Mouse (Mus musculus) adrenal gland, postnatal 25 days (tissue): ENCODE results near the gene Hoxd10. TPM values are rescaled to one million over a fixed set of nuclear protein-coding genes. Genes with fewer than 3 reads are reported as not detected.

Source experiments
- DNase-seq: peaks from one replicate; pipeline ENCODE4 v3.0.0; 2021; ENCODE audit warnings: mixed read lengths
- total RNA-seq: library from RNA; stranded (reverse); gene quantifications from 2 replicates; pipeline ENCODE4 v1.2.3, GENCODE M21; 2021

The Hoxd10 gene
- total RNA-seq, 1 experiment from 2014 or later: not detected

DNA sequence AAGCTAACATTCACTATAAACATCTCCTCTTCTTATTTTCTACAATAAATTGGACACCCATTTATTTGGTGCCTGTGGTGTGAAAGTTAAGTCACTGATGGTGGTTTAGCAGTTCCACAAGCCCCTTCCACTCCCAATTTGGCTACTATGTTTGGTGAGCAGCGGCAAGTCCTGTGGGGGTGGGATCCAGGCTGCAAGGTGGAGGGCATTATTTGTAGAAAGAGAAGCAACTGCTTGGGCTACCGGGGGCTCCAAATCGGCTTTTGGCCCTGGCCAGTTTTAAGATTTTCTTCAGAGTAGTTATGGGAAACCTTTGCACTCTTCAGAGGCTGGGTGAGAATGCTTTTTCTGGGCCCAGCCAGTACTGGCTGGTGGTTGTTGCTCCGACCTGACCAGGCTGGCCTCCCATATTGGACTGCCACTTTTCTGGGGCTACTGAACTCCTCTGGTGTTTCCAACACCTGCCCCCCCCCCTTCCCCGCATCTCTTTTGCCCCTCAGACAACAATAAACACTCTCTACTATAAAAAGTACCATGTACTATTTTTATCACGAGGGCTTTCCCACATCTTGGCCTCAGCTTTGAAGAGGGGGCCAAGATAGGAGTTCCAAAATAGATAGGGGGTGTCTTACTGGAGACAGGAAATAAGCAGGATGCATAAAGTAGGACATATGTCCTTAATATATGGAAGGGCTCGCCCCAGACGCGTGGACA is 40.2 kb downstream of the Hoxd10 start:
- no peak for DNase-seq

DNA sequence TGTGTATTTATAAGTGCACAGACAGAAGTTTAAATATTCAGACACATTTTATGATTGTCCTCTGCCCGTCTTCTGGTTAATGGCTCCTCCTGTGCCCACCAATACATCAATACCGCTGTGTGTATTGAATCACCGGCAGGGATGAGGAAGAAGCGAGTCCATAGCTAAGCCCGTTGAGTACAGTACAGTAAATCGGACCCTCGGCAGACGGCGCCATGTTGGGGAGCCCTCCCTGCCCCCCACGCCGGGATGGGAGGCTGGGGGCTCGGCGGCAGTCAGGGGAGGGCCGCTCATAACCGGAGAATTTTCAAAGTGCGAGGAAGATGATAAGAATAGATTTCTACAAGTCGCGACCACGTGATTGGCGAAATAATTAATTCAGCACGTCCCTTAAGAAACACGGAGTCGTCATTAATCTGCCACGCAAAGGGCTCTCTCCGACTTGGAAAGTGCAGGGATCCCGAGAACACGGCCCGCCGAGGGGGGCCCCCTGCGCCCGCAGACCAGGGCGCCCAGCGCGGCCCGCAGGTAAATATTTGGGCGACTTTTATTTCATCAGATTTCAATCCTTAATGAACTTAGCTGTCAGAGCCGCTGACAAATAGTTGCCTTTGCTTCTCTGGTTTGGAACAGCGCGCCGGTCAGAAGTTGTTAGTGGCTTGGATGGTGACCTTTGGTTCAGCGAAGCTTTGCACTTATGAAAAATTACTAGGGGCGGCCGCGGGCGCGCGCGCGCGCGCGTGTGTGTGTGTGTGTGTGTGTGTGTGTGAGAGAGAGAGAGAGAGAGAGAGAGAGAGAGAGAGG is 41.0 kb downstream of the Hoxd10 start:
- DNase-seq: no peak

DNA sequence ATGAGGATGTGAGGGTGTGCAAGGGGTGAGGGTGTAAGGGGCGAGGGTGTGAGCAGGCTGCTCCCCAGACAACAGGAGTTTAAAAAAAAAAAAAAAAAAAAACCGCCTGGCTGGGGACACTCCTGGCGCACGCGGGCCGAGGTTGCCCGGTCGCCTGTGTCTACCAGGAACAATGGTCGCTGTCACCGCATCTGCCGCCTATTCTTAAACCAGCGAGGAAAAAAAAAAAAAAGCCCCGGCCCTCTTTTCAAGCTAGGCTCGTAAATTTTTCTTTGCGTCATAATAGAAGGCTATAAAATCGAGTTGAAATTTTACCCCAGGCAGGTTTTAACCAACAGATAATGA is 41.6 kb downstream of the Hoxd10 start:
- no peak for DNase-seq

DNA sequence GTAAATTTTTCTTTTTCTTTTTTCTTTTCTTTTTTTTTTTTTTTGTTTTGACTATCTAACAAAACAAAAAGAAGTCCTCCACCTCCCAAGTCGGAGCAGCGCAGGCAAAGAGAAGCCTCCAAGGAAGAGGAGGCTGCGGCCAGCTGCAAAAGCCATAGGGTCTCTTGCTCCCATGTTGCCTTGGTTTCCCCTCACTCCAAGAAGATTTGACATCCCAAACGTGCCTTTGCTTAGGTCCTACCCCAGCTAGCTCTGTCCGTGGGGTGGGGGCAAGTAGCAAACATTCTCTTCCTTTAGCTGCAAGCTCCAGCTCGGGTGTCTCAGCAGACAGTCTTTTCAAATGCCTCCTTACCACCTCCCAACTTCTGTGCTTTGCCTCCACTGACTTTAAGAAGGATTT is 42.0 kb downstream of the Hoxd10 start:
- no peak for DNase-seq

DNA sequence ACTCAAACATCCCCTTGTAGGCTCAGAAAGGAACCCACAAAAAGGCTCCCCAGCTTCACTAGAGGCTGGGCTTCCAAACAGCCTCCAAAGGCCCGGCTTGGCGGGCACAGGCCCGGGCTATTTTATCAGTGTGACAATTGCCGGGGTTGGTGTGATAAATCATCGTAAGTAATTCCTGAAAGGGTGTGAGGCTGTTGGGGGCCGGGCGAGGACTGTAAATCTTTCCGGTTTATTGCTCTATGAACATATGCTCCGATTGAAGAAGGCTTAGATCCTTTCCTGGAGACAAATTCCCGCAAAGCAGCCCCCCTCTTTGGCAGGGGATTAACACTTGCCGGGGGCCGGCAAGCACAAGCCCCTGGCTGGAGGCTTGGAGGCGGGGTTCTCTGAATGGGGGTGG is 42.7 kb downstream of the Hoxd10 start:
- DNase-seq: no peak

DNA sequence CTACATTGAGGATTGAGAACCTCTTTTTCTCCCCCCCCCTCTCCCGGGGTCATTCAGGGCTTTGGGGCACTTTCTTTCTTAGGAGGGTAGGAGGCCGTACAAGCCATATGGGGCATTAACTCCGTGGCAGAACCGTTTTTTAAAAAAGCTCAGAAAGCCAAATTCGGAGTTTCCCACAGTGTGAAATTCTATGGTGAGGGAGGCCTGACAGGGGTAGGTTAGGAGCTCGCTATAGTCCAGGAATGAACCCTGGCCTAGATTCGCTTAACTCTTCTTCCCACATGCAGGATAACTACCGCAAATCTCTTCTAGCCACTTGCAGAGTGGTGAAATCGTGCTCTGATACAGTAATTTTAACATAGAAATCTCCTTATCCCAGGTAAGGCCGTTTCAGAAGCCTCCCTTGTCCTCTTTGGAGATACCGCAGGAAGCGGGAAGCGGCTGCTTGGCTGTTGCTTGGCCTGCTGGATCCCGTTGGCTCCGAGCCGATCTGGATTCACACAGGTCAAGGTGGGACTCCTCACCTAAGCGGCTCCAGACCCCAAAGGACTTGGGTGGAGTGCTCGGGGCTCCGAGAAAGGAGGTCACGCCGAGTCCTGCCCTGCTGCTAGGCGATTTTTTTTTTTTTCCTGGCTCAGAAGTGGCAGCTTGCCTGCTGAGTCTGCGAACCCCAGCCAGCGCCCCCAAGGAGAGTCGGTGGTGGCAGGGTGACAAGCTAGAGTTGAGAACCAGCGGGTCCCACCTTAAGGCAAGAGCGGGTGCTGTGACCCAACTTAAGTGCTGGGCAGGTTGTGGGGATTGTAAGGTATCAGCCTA is 43.5 kb downstream of the Hoxd10 start:
- no peak for DNase-seq

DNA sequence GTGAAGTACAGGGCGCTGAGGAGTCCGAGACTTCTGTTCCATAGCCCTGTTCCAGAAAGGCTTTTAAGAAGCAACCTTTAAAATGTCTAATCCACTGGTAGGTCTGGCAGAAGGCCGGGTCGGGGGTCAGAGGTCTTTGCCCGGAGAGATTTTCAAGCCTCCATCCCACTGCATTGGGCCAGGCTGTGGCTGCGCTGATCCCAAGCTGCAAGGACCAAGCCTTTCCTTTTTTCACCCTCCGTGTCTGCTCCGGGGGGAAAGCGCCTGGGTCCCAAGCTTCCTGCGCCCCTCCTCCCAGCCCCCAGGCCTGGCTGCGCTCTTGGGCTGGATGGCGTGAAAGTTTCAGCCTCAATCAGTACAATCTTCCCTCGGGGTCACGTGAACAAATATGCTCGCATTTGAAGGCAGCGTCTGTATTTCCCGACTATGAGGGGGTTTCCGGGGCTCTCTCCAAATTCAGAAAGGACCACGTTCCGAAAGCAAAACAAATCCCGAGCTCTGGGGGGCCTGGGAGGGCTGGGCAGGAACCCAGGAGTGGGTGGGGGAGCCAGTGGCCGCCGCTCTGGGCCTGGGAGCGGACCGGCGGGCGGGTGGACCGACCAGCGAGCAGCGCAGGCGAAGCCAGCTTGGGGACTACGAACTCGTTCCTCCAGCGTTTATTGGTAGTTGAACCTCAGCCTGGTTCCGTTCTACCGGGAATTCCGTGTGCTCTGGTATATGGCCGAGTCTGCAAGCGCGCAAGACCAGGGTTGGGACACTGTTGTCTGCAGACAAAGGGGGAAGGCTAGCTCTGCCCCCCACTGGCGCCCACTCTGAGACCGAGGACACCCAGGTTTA is 44.3 kb downstream of the Hoxd10 start:
- no peak for DNase-seq

DNA sequence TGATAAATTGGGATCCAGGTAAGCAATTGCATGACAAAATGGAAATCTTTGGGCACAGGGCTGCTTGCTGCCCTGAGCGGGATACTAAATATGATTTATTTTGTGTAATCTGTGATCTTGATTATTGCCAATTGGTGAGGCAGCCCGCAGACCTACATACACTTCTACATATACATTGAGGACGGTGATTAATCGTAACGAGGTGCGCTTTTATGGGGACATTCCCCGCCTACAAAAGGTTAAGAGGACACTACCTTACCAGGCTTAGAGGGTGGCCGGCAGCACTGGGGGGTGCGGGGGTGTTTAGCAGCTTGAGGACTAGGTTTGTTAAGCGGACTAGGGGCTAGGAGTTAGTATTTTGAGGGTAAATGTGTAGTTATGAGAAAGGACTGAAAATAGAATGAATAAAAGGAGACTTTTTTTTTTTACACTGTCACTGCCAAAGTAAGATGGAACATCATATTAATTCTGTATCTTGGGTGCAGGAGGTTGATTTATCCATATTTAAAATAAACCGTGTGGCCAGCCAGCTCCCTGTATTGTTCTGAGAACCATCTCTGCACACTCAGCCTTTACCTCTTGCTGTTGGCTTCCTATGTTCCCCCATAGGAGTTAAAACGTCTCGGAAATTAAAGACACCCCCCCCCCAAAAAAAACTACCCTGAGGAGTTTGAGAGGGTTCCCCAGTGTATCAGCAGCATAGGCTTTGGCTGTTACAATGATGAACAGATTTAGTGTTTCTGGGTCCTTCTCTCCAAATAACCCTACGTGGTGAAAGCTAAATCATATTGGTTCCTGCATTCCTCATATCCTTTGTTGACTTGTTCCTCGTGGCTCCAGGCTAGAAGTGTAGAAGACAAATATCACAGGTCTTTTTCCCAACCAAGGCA is 45.2 kb downstream of the Hoxd10 start:
- DNase-seq: no peak

DNA sequence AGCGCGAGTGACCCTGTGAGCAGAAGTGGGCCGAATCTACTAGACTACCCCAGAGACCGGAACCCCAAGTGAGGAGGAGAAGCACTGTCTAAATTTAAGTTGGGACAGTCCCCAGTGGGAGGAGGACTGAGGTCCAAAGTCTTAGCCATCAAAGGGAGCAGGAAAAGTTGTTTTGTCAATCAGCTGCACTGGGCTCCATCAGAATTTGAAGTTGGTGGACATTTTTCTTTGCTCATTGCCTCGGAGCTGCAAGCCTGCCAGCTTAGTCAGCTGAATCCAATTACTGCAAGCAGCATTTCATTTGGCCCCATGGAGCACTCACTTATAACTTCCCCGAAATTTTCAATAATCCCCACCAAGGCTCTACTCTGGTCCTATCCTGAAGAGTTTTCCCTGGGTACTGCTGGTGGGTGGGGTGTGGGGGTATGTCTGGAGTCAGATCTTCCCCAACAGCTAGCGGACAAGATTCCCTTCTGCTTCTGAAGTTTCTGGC is 45.9 kb downstream of the Hoxd10 start:
- no peak for DNase-seq

DNA sequence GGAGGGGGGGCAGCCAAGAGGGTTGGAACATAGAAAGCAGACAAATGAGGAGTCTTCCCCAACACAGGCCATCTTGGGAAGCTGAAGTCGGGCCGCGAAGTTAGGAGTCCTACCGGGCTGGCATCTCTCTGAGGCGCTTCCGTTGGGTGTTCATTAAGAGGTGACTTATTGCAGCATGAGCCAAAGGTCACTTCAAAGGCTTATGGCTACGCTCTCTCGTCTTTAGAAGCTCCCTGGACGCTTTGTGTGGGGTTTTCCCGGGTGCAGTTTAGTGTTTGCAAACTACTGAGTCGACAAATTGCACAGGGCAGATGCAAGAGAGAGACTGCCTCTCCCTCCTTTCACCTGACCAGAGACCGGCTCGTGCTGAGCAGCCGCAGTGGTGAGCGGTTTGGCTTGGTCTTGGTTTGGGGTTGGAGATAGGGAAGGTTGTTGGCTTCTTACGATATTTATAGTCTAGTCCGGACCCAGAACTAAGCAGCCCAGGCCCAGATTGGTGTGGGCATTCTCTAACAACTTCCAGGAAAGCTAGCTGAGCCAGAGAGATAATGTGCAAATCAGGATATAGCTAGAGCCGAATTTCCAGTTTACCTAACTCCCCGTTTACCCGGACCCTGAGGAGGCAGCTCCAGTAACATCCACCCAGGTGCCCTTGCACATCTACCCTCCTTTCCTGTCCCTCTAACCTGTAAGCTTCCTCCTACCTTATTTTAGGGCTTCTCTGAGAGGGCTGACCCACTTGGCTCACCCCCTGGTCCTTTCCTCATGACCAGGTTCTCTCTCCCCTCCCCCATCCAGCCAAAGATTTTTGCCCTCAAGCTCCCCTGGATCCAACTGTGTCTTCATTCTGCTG is 47.1 kb downstream of the Hoxd10 start:
- no peak for DNase-seq

DNA sequence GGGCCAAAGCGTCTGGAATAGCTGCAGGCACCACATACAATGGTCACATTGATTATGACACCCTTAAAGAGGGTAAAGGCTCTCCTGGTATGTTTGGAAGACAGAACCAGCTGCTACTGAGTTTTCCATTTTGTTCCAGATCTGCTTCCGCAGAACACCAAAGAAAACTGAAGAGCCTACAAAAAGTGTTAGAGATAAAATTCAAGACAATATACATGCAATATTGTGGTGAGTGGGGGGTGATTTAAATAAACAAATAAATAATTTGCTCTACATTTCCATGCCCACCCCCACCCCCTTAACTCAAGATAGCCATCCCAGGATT is 47.7 kb downstream of the Hoxd10 start:
- DNase-seq: no peak

DNA sequence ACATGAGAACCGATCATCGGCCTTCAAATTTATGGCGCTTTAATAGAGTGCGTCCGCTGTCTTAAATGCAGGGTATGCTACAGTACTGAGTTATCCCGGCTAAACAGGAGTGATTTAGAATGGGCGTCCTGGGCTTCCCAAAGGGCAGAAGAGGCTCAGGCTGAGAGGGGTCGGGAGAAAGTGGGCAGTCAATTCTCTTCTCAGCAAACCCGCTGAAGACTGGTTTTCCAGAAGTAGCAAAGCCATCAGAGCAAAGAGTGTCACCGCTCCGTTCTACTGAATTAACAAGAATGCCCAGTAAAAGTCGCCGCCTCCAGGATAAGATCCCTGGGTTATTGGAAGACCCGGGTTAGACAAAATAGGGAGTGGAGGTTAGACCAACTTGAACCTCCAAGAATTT is 48.1 kb downstream of the Hoxd10 start:
- DNase-seq: no peak

DNA sequence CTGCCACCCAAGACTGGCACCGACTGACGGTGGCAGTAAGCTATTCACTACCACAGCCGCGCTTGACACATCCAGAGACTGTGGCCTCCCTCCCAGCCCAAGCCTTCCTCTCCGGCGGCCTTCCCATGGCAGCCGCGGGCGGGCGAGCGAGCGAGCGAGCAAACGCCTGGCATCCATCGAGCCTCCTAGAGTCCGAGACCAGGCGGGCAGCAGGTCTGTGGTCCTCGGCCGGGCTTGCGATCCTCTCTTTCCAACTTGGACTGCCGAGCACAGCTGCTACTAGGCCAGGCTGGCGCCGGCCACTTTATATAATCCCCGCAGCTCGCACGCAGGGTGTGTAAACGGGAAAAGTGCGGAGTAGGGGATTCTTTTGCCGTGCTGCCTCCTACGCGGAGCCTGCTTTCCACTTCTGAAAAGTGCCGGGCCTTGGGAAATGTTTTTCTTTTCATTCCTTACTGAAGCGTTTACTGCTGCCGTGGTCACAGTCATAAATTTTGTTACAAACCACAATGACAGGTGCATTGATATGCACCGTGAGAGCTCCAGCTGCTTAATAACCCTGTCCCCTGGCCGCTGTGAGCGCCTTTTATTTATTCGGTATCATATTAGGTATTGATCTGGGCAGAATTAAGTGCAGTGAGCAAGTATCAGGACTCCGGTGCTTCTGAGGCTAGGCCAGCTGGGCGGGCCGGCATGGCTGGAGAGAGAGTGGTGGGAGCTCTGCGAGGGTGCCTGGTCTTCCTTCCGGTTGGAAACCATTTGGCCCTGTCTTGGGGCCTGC is 48.8 kb downstream of the Hoxd10 start:
- peak; percentile 17 for DNase-seq

DNA sequence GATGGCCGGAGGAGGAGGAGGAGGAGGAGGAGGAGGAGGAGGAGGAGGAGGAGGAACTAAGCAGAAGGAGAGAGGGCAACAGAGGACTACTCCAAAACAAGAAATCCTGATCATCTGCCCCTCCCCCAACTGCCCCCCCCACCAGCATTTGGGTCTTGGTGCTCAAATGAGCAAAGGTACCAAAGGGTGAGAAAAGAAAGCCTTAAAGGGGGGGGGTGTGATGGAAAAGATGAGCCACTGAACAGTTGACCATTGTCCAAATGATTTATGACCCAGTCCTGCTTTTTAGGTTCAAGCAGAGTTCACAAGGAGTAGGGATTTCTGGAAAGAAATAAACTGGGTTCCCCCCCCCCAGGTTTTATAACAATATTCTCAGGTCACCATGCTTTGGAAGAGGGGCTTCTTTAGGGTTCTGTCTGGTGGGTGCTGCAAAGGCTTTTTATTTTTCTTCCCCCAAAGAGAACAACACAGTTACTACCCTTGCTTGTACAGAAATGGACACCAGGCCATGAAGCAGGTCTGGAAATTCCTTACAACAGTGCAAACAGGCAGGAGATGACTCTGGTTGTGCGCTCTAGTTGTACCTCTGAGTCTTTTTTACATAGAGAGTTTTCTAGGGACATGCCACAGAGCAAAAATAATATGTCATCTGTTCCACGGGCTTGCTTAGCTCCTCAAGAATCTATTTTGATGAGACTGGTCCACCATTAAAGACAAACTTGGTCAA is 49.7 kb downstream of the Hoxd10 start:
- DNase-seq: no peak

DNA sequence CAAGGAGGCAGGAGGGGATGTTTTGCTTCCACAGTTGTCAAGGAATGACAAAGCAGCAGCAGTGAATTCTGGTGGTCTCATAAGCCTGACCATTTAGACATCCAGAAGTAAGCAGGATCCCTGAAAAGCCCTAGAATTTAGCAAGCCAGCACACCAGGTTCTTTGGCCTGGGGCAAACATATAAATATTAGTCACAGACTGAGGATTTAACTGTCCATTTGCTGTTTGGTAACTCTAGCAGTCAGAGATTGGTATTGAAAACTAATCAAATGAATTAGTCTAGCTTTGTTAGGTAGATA is 50.2 kb downstream of the Hoxd10 start:
- no peak for DNase-seq
